Mouse (Mus musculus) MEL (cell line): ENCODE data around the gene Fam114a2.

Source experiments
- MAZ ChIP-seq: IDR thresholded peaks from 2 replicates; pipeline ENCODE4 v1.6.1; 2012; ENCODE audit warnings: low read depth, mild to moderate bottlenecking, inconsistent platforms, low read length, improper control_type of control experiment
- UBTF ChIP-seq: IDR thresholded peaks from 2 replicates; pipeline ENCODE4 v1.6.1; 2012; ENCODE audit warnings: low read depth, mild to moderate bottlenecking, inconsistent platforms, low read length, improper control_type of control experiment, moderate library complexity, borderline replicate concordance; ENCODE audit not compliant: insufficient read depth

- TF ChIP-seq UBTF (no peak), MAZ (no peak)
These were observed 333 bp upstream of the Fam114a2 start for GRCm38 (mm10) chr11:57518751-57519148.
